Mouse (Mus musculus): ENCODE measurements around the gene Ipo4.
A peak's percentile ranks its signal among the peaks of the same experiment; 100 is the strongest.

Ipo4 gene

DNA sequence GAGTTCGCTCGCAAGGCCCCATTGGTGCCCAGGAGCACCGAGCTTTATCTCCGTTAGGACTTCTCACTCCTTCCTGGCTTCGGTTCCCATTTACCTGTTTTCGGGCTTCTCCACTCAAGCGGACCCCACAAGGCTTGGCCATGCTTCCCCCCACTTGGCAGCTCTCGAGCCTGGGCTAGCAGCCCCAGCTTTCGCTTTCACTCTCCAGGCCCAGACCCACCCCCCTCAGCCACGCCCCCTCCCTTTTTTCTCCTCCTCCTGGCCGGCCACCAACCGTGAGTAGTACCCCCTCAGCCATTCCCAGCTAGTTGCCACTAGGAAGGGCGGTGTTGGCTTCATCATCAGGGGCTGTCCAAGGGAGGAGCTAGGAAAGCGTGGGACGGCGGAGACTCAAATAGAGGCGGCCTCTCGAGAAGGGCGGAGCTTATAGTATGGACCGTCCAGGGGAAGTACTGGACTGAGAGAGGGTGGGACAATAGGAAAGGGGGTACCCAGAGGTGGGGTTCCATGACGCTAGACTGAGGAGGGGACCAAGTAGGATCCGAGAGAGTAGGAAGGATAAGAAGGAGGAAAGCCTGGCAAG is 44.9 kb downstream of the Ipo4 start, which contains the start of gene Psme2:
Psme2 (minus strand) TSS at position 366 of the 583 bp plus-strand sequence.
- DNase-seq (ENCODE audit: low spot score in 2 of 2): peak; percentile 93 to 94

DNA sequence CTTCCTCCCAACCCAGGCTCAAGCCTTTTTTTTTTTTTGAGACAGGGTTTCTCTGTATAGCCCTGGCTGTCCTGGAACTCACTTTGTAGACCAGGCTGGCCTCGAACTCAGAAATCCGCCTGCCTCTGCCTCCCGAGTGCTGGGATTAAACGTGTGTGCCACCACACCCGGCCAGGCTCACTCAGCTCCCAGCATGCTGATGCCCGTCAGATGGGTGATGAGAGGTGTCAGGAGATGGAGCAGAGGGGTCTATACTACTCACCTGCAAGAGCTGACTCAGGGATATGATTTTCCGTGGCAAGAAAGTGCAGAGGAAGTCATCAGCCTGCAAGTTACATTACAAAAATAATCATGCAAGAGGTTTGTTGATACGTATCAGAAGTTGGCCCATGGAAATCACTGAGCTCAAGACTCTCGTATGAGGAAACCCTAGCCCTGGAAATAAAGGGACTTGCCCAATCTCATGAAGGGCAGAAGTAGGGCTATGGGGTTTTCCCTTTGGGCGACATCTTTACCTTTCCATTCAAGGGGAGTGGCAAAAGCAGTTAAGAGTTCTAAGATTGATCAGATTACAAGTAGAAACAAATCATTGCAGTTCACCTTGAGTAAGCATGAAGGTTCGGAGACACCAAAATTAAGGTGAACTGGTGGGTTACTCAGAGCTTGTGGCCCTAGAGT is 45.8 kb downstream of the Ipo4 start:
- no peak for DNase-seq (ENCODE audit: low spot score in 2 of 2)

DNA sequence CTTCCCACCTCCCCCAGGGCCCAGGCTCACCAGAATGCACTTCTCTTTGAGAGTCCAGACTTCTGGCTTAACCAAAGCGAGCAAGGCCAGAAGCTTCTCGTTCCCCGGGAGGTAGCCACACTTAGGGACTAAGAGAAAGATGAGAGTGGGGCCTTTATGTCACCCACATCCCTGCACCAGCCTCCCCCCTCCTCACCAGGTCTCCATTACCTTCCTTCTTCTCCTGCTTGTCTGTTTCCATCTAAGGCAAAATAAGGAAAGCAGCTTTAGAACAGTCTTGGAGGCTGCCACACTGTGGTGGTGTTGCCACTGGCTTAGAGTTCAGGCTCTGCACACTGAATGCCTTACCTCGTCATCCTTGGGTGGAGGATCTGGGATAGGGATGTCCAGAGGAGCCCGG is 46.5 kb downstream of the Ipo4 start:
- DNase-seq (ENCODE audit: low spot score in 2 of 2): no peak

DNA sequence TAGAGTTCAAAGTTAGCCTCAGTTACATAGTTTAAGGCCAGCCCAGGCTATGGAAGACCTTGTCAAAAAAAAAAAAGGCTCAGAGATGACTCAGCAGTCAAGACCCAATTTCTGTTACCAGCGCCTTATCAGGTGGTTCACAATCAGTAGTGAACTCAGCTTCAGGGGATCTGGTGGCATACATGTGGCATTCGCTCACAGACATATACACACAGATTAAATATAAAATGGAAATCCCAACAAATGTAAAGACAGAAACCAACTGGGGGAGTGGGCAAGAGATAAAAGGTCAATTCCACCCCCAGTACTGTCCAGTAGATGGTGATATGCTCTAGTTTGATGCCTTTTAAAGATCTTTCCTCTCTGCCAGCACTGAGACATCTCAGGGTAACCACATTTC is 49.6 kb downstream of the Ipo4 start:
- DNase-seq (ENCODE audit: low spot score in 2 of 2): no peak

DNA sequence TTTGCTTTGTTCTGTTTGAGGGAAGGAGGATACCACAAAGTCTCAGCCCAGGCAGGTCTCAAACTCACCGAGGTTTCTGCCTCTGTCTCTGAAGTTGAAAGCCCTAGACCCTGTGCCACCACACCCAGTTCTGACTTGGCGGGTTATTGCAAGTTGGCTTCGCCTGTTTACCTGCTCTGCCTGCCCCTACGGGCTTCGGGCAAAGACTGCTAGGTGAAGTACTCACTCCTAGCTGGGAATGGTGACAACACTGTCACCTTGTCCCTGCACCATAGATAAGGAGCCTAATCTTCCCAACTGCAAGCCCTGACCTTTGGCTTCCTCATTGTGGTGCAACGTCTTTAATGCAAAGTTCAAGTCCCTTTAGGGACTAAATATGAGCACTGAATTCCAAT is 50.2 kb downstream of the Ipo4 start:
- no peak for DNase-seq (ENCODE audit: low spot score in 2 of 2)

DNA sequence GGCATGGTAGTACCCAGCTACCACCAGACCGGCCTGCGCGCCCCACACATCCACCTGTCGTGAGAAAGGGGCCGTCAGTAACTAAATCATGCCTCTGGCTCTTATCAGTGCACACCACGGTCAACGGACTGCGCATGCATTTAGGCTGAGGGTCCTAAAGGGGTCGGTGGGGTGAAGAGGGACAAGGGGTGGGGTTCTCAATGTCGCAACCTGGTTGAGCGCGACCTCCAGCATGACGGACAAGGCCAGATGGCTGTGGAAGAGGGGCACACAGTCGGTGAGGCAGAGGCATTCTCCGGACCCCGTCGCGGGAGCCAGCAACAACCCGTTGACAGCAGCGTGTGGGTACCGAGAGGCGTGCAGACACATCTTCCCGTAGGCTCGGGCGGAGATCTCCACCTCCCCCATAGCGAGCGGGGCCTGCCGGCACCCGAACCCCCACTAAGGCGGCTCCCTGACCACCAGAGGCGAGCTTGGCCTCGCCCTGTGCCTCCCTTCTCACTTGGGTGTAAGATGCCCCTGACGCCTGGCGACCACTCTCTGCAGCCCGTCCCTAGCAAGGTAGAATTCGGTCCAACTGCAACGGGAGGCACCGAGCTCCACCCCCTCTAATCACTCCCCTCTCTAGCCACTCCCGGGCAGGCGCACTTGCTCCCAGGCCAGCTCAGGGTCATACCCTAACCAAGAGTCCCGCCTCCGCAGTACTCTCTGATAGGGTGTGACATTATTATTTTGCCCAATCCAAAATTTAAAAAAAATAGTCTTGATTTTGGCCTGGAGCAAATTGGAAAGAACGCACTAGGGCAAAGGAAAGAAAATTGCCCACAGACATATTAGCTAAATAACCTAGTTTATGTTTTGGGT is 50.8 kb downstream of the Ipo4 start, which contains the start of gene Emc9:
Emc9 (minus strand) TSS at position 601 of the 864 bp plus-strand sequence.
- peak; percentile 62 to 73 for DNase-seq (ENCODE audit: low spot score in 2 of 2)

DNA sequence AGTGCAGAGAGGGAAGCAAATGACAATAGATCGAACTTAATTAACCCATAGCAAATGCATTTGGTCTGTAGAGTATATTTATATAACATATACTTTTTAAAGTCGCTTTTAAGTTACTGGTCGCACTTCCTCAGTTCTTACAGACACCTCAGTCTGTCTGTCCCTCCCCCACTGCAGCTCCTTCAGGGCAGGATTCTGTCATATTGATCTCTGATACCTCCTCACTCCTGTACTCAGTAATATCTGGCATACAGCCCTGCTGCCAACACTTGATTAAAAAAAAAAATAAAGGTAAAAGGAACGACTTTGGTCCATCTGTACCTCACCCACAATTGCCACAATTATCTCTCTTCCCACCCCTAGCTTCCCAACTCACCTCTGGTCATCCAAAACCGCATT is 51.5 kb downstream of the Ipo4 start:
- DNase-seq (ENCODE audit: low spot score in 2 of 2): no peak

DNA sequence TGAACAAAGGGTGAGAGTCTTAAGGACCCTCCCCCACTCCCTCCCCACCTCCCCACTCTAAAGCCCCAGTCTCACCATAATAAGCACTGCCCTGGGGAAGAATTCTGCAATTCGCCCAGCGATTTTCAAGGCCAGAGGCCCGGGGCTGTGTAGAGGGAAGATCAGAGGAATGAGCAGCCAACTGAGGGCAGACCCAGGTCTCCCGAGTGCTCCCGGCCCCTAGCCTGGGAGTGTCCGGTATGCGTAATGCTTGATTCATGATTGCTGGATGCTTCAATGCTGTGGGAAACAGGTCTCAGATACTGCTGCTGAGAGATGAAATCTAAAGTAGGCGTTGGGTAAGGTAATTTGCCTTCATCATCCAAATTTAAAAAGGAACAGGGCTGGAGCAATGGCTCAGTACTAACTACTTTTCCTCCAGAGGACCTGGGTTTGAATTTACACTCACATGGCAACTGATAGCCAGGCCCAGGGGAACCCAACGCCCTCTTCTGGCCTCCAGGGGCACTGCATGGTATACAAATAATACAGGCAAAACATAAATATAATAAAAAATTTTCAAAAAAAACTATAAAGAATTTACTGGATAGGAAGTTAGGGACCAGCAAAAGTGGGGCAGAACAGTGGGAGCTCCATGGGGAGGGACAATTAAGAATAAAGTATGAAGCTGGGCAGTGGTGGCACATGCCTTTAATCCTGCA is 53.6 kb downstream of the Ipo4 start:
- no peak for DNase-seq (ENCODE audit: low spot score in 2 of 2)

DNA sequence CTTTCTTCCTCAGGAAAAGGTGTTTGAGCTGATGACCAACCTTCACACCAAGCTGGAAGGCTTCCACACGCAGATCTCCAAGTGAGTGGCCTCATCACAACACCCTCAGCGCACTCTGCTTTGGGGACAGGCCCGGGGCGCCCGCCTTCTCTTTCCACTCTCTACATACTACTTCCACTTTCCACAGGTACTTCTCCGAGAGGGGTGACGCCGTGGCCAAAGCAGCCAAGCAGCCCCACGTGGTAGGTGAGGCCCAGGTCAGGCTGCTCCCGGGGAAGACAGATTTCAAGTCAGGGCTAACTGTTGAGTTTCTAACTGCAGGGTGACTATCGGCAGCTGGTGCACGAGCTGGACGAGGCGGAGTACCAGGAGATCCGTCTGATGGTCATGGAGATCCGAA is 55.0 kb downstream of the Ipo4 start:
- no peak for DNase-seq (ENCODE audit: low spot score in 2 of 2)

DNA sequence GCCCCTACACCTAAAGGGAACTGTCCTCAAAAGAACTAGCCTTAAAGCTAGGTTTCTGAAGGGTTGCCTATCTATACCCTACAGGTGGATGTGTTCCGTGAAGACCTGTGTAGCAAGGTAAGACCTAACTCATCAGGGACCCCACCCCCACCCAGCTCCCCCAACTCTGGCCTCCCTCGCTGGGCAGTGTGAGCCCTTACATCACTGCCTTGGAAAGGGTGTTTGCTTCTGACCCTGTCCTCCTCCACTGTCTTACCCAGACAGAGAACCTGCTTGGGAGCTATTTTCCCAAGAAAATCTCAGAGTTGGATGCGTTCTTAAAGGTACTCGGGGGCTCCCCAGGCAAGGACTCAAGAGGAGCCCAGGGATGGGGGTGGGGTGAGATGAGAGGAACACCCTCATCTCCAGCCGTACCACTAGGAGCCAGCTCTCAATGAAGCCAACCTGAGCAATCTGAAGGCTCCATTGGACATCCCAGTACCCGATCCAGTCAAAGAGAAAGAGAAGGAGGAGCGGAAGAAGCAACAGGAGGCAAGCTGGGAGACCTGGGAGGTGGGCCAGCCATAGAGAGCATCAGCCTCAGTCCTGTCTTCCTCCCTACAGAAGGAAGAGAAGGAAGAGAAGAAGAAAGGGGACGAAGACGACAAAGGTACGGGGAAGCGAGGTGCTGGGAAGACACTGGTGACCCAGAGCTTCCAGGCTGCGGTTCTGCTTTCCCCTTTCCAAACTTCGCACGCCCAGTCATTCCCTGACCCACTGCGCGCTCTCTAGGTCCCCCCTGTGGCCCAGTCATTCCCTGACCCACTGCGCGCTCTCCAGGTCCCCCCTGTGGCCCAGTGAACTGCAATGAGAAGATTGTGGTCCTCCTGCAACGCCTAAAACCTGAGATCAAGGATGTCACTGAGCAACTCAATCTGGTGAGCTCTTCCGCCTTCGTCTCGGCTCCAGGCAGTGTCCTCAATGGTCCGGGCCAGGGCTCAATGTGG is 56.0 kb downstream of the Ipo4 start:
- DNase-seq (ENCODE audit: low spot score in 2 of 2): no peak

DNA sequence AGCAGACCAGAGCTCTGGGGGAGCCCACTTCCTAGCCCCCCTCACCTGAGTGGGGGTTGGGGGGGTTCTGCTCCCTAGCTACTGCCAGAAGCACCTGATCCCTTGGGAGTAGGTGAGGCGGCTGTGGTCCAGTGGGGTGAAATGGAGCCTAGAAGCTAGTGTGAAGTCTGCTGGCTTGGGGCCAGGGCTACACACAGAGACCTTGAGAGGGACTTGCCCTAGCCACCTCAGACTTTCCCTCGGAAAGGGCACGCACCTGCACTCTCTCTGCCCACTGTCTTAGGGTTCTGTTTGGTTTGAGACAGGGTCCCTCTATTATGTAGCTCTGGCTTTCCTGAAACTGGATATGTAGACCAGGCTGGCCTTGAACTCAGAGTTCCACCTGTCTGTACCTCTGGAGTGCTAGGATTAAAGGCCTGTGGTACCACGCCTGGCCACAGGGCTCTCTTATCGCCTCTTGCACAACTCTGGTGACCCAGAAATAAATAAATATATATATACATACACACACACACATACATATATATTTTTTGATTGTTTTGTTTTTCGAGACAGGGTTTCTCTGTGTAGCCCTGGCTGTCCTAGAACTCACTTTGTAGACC is 57.0 kb downstream of the Ipo4 start:
- peak in 1 of 2 experiments; percentile 43 for DNase-seq (ENCODE audit: low spot score in 2 of 2)

DNA sequence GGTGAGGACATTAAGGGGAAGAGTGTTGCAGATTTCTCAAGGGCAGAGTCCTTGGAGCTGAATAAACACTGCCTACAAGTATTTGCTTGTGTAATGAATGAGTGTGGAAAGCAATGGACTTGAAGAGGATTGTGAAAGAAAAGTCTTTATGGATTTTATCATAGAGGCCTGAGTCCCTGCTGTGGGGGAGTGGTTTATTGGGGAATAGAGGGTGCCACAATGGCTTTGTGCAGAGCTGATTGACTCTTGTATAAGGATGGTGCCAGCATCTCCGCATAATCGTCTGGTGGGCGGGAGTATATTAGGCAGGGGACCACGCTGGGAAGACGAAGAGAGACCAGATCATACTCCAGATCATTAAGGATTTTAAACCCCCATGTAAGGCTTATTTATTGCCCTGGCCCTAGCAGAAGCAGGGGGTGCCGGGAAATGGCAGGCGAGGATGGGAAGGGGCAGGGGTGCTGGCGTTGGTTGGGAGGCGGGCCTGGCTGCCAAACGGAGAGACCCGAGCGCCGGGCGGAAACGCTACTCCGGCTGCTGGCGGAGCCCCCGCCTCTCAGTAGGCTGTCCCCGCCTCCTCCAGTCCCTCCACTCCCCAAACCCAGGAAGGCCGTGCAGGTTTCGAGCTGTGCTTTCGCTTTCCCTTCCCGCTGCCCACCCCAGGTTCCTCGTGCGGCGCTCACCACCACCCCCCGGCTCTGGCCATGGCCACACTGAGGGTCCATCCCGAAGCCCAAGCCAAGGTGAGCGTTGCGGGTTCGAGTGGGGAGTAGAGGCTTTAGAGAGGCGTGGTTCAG is 57.7 kb downstream of the Ipo4 start, which contains the start of gene Psme1:
Psme1 (plus strand) TSS at position 253 of the 797 bp plus-strand sequence.
- peak; percentile 82 for DNase-seq (ENCODE audit: low spot score in 2 of 2)

DNA sequence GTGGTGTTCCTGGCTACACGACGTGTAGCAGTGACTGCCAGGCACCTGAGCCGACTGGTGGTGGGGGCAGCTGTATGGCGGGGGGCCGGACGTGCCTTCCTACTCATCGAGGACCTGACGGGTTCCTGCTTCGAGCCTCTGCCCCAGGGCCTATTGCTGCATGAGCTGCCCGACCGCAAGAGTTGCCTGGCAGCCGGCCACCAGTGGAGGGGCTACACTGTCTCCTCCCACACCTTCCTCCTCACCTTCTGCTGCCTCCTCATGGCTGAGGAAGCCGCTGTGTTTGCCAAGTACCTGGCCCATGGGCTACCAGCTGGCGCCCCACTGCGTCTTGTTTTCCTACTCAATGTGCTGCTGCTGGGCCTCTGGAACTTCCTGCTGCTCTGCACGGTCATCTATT is 59.4 kb downstream of the Ipo4 start:
- no peak for DNase-seq (ENCODE audit: low spot score in 2 of 2)

DNA sequence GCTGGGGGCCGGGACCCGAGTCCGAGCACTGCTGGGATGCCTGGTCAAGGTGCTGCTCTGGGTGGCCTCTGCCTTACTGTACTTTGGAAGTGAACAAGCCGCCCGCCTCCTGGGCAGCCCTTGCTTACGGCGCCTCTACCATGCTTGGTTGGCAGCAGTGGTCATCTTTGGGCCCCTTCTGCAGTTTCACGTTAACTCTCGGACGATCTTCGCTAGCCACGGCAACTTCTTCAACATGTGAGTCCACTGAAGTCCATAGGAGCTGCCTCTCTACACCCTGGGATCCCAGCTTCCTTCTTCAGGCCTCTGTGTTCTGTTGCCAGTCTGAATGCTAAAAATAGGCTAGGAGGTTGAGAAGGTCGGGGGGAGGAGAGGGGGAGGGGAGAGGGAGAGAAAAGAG is 60.0 kb downstream of the Ipo4 start:
- no peak for DNase-seq (ENCODE audit: low spot score in 2 of 2)

Data from urinary bladder, postnatal 4 days (tissue).